Comparison of ENCODE assay signal across 21 mouse cellular contexts in genomic region chr4:130693936-130694335, GRCm38 (mm10). TPM values are rescaled to one million over a fixed set of nuclear protein-coding genes. Genes with fewer than 3 reads are reported as not detected.
DNase-seq lines count a peak whose midpoint lies in the region; ATAC-seq and TF ChIP-seq lines count a peak whose summit lies in the region.
"Had no signal": no experiment of that assay in that cellular context is flagged by ENCODE, and none has a peak within 500 bp of the region (broad histone marks: within the 10 kb centered on the region; RNA-seq: fewer than 3 reads in every experiment).

No protein-coding gene starts in this region.

- no peak overlapping the region for H3K4me3 ChIP-seq in kidney, adult 2 months (ENCODE audit: insufficient read depth, low read depth, low read length)
- no peak overlapping the region for H3K4me3 ChIP-seq in kidney, embryonic 14.5 days (ENCODE audit: low read length)
- no peak overlapping the region for H3K4me3 ChIP-seq in heart, embryonic 14.5 days (ENCODE audit: control insufficient read depth in 1 of 2, insufficient read depth in 1 of 2, low read depth in 1 of 2, low read length in 2 of 2)
- no peak overlapping the region for H3K4me3 ChIP-seq in midbrain, postnatal 0 days (ENCODE audit: low read depth, low read length)
- H3K4me3 ChIP-seq: embryonic facial prominence, embryonic 13.5 days; hindbrain, embryonic 13.5 days; midbrain, embryonic 10.5 days; neural tube, embryonic 12.5 days had no signal

- no peaks in the 10 kb centered on the region for H3K9me3 ChIP-seq in kidney, embryonic 14.5 days (ENCODE audit: control insufficient read depth, low read length)
- no peaks in the 10 kb centered on the region for H3K9me3 ChIP-seq in heart, embryonic 14.5 days (ENCODE audit: control insufficient read depth, low read length)
- no peaks in the 10 kb centered on the region for H3K9me3 ChIP-seq in midbrain, postnatal 0 days (ENCODE audit: low read length)
- H3K9me3 ChIP-seq: embryonic facial prominence, embryonic 13.5 days; G1E; hindbrain, embryonic 13.5 days; midbrain, embryonic 10.5 days; neural tube, embryonic 12.5 days had no signal

- no peak for TF ChIP-seq POLR2A in kidney, adult 2 months (IDR thresholded peaks at IDR 0.05; ENCODE audit: low read depth, low read length)

- H3K4me1 ChIP-seq in kidney, adult 2 months (ENCODE audit: control insufficient read depth, insufficient read depth, low read length), result peaks cover 9% of the 10 kb centered on the region
- no peaks in the 10 kb centered on the region for H3K4me1 ChIP-seq in kidney, embryonic 14.5 days (ENCODE audit: control insufficient read depth, insufficient read depth, low read length)
- H3K4me1 ChIP-seq in heart, embryonic 14.5 days (ENCODE audit: control insufficient read depth in 2 of 2, insufficient read depth in 2 of 2, low read length in 2 of 2), result peaks cover 0 to 22% of the 10 kb centered on the region in 2 experiments; a peak in 2 of 4 replicates
- H3K4me1 ChIP-seq in midbrain, postnatal 0 days (ENCODE audit: insufficient read depth, low read length), result no peaks in the 10 kb centered on the region
- H3K4me1 ChIP-seq: embryonic facial prominence, embryonic 13.5 days; hindbrain, embryonic 13.5 days; midbrain, embryonic 10.5 days; neural tube, embryonic 12.5 days had no signal

- H3K4me2 ChIP-seq in kidney, embryonic 14.5 days (replicated peaks; ENCODE audit: low read depth, low read length), result no peak overlapping the region
- H3K4me2 ChIP-seq in heart, embryonic 14.5 days (ENCODE audit: low read length), result peak overlapping the region; percentile 21
- H3K4me2 ChIP-seq in midbrain, postnatal 0 days (ENCODE audit: low read depth, low read length, poor library complexity, severe bottlenecking), result no peak overlapping the region
- H3K4me2 ChIP-seq: embryonic facial prominence, embryonic 13.5 days; hindbrain, embryonic 13.5 days; neural tube, embryonic 12.5 days had no signal

- 33% methylated on average over 3 of the region's 3 CpGs for WGBS in kidney, adult 2 months
- 60% methylated on average over 3 of the region's 3 CpGs for WGBS in kidney, embryonic 14.5 days
- WGBS in heart, embryonic 14.5 days, result 32% methylated on average over 3 of the region's 3 CpGs
- WGBS in midbrain, postnatal 0 days, result 54% methylated on average over 3 of the region's 3 CpGs

- H3K27me3 ChIP-seq in kidney, adult 2 months (replicated peaks; ENCODE audit: control insufficient read depth, insufficient read depth, low read length), result no peaks in the 10 kb centered on the region
- H3K27me3 ChIP-seq in kidney, embryonic 14.5 days (ENCODE audit: control insufficient read depth, insufficient read depth, low read length), result no peaks in the 10 kb centered on the region
- H3K27me3 ChIP-seq in heart, embryonic 14.5 days (ENCODE audit: control insufficient read depth, insufficient read depth, low read length), result no peaks in the 10 kb centered on the region
- H3K27me3 ChIP-seq in midbrain, postnatal 0 days (ENCODE audit: insufficient read depth, low read length), result no peaks in the 10 kb centered on the region
- H3K27me3 ChIP-seq: embryonic facial prominence, embryonic 13.5 days; hindbrain, embryonic 13.5 days; neural tube, embryonic 12.5 days had no signal

- peaks cover 1% of the 10 kb centered on the region; the same call in 1 of the 2 replicates for H3K36me3 ChIP-seq in kidney, adult 2 months (ENCODE audit: control insufficient read depth, insufficient read depth, low read length)
- H3K36me3 ChIP-seq in kidney, embryonic 14.5 days (ENCODE audit: control insufficient read depth, insufficient read depth, low read length), result peaks cover 23% of the 10 kb centered on the region
- peaks cover 16% of the 10 kb centered on the region for H3K36me3 ChIP-seq in heart, embryonic 14.5 days (ENCODE audit: control insufficient read depth, insufficient read depth, low read length)
- no peaks in the 10 kb centered on the region for H3K36me3 ChIP-seq in midbrain, postnatal 0 days (ENCODE audit: insufficient read depth, low read length)
- H3K36me3 ChIP-seq: neural tube, embryonic 12.5 days had no signal

- ATAC-seq in kidney, embryonic 14.5 days (ENCODE audit: low FRiP score, low TSS enrichment), result no peak
- ATAC-seq in heart, embryonic 14.5 days (ENCODE audit: insufficient number of reproducible peaks, insufficient read depth, low FRiP score, low read depth), result no peak
- ATAC-seq in midbrain, postnatal 0 days (ENCODE audit: low FRiP score), result no peak
- ATAC-seq: CD4-positive, CD25-positive, alpha-beta regulatory T cell, adult 4 months; forebrain, embryonic 16.5 days; inflammation-experienced regulatory T-cells, adult 6 months had no signal

- DNase-seq in heart, adult 11 months, result peak; percentile 75
- no peak for DNase-seq in heart, adult 9 months (ENCODE audit: low spot score in 2 of 2)
- DNase-seq in kidney, adult 2 months, result peak; percentile 55
- DNase-seq in kidney, postnatal 36 days, result peak; percentile 38 to 54
- no peak for DNase-seq in midbrain, postnatal 0 days (ENCODE audit: low spot score)
- DNase-seq: adrenal gland, postnatal 36 days; cerebellum, adult 11-12 months; cerebellum, postnatal 14 days; thymus, postnatal 14 days had no signal

- H3K27ac ChIP-seq in kidney, adult 2 months (ENCODE audit: insufficient read depth, low read depth, low read length), result no peak overlapping the region
- no peak overlapping the region for H3K27ac ChIP-seq in kidney, embryonic 14.5 days (ENCODE audit: low read depth, low read length)
- H3K27ac ChIP-seq in heart, embryonic 14.5 days (replicated peaks in 1 of 2; ENCODE audit: control insufficient read depth in 1 of 2, insufficient read depth in 1 of 2, low read depth in 2 of 2, low read length in 2 of 2), result peak overlapping the region in 1 of 2 experiments; percentile 58; a peak in 3 of 4 replicates
- no peak overlapping the region for H3K27ac ChIP-seq in midbrain, postnatal 0 days (ENCODE audit: low read depth, low read length)
- H3K27ac ChIP-seq: embryonic facial prominence, embryonic 13.5 days; hindbrain, embryonic 13.5 days; macrophage; midbrain, embryonic 10.5 days; neural tube, embryonic 12.5 days had no signal

- no peak for TF ChIP-seq CTCF in kidney, adult 2 months (conservative IDR thresholded peaks at IDR 0.05; ENCODE audit: insufficient read depth, insufficient read length, low read depth, low read length)
- TF ChIP-seq CTCF in midbrain, postnatal 0 days (IDR thresholded peaks at IDR 0.05), result no peak

- no peak overlapping the region for H3K9ac ChIP-seq in kidney, embryonic 14.5 days (ENCODE audit: low read depth, low read length)
- no peak overlapping the region for H3K9ac ChIP-seq in heart, embryonic 14.5 days (ENCODE audit: low read length)
- H3K9ac ChIP-seq in midbrain, postnatal 0 days (replicated peaks; ENCODE audit: low read length, poor library complexity, severe bottlenecking), result no peak overlapping the region
- H3K9ac ChIP-seq: embryonic facial prominence, embryonic 13.5 days; hindbrain, embryonic 13.5 days; liver, embryonic 14.5 days; neural tube, embryonic 12.5 days had no signal

RNA-seq across cellular contexts. Expression of gene Pum1, which starts 30.8 kb away (rescaled TPM):
- polyA plus RNA-seq in kidney, adult 2 months (2012; rRNA removed), result 45.9 and 52.4 TPM in 2 replicates
- 83.2 and 117 TPM in 2 replicates for polyA plus RNA-seq in kidney, embryonic 14.5 days (2014; fragmentation: Nextera tagmentation; extraction: Ambion mirVana)
- polyA plus RNA-seq in heart, embryonic 14.5 days (2014; fragmentation: Nextera tagmentation; extraction: Ambion mirVana), result 57.7 and 59.3 TPM in 2 replicates
- 84.1 and 87.2 TPM in 2 replicates for total RNA-seq in midbrain, postnatal 0 days (2014; rRNA removed)
- polyA plus RNA-seq in midbrain, postnatal 0 days (2015; fragmentation: Nextera tagmentation; extraction: Ambion mirVana), result 68.9 and 73.6 TPM in 2 replicates

Comparison
In these comparisons a context has a peak if more than half of its experiments do, and no peak if none do; other contexts are left out.
1. DNase-seq: peak in heart, adult 11 months (single experiment), kidney, adult 2 months (single experiment) and kidney, postnatal 36 days (2 of 2); none in heart, adult 9 months (0 of 2) and midbrain, postnatal 0 days (single experiment).